Mouse (Mus musculus): ENCODE results near the gene Tmem69. TPM values are rescaled to one million over a fixed set of nuclear protein-coding genes. Genes with fewer than 3 reads are reported as not detected.

Tmem69 gene
- 28.3 and 30.0 TPM in 2 replicates for polyA plus RNA-seq (2015; fragmentation: Nextera tagmentation; extraction: Ambion mirVana)

GRCm38 (mm10) chr4:116555413-116556300, at the start of gene Tmem69:
TSS of gene Tmem69 (minus strand) at chr4:116555936.
- no peak for ATAC-seq
- Histone ChIP-seq H3K27me3 (replicated peaks; ENCODE audit: control insufficient read depth, insufficient read depth, low read length) (no peaks in the 10 kb centered on the region), H3K4me3 (replicated peaks; ENCODE audit: low read length) (peak within 1 kb of the TSS; percentile 97), H3K4me2 (ENCODE audit: low read length) (peak within 1 kb of the TSS; percentile 66), H3K4me1 (replicated peaks; ENCODE audit: control insufficient read depth, insufficient read depth, low read length) (peaks cover 15% of the 10 kb centered on the region), H3K36me3 (ENCODE audit: control insufficient read depth, insufficient read depth) (no peaks in the 10 kb centered on the region; the same call in 1 of the 2 replicates), H3K9ac (replicated peaks; ENCODE audit: low read depth, low read length) (peak within 1 kb of the TSS; percentile 86), H3K9me3 (ENCODE audit: control insufficient read depth, low read length) (no peaks in the 10 kb centered on the region), H3K27ac (ENCODE audit: low read length) (peak within 1 kb of the TSS; percentile 95)
- 2% methylated on average over 23 of the region's 23 CpGs for WGBS

- no peaks in the 10 kb centered on the region for H3K9me3 ChIP-seq (ENCODE audit: control insufficient read depth, low read length)
- peaks cover 17% of the 10 kb centered on the region for H3K36me3 ChIP-seq (ENCODE audit: control insufficient read depth, insufficient read depth)
- peak overlapping the region; percentile 87 for H3K4me2 ChIP-seq (ENCODE audit: low read length)
- H3K27ac ChIP-seq (ENCODE audit: low read length) = peak overlapping the region; percentile 57
- H3K4me3 ChIP-seq (replicated peaks; ENCODE audit: low read length) = peak overlapping the region; percentile 66
- H3K9ac ChIP-seq (replicated peaks; ENCODE audit: low read depth, low read length) = peak overlapping the region; percentile 74
- peak; percentile 92 for ATAC-seq
- no peaks in the 10 kb centered on the region for H3K27me3 ChIP-seq (replicated peaks; ENCODE audit: control insufficient read depth, insufficient read depth, low read length)
- H3K4me1 ChIP-seq (replicated peaks; ENCODE audit: control insufficient read depth, insufficient read depth, low read length) = peaks cover 16% of the 10 kb centered on the region
- WGBS = under 1% methylated on average over 50 of the region's 50 CpGs
These were observed 41.5 kb upstream of the Tmem69 start for GRCm38 (mm10) chr4:116596978-116597881.

- peak within 1 kb of the TSS; percentile 74 for H3K9ac ChIP-seq (replicated peaks; ENCODE audit: low read depth, low read length)
- no peak for ATAC-seq
- 25% methylated on average over 5 of the region's 5 CpGs for WGBS
- H3K9me3 ChIP-seq (ENCODE audit: control insufficient read depth, low read length) = no peaks in the 10 kb centered on the region
- H3K36me3 ChIP-seq (ENCODE audit: control insufficient read depth, insufficient read depth) = peaks cover 10% of the 10 kb centered on the region
- peak within 1 kb of the TSS; percentile 35; the same call in 1 of the 2 replicates for H3K27ac ChIP-seq (ENCODE audit: low read length)
- no peaks in the 10 kb centered on the region for H3K27me3 ChIP-seq (replicated peaks; ENCODE audit: control insufficient read depth, insufficient read depth, low read length)
- H3K4me2 ChIP-seq (ENCODE audit: low read length) = peak within 1 kb of the TSS; percentile 87
- H3K4me1 ChIP-seq (replicated peaks; ENCODE audit: control insufficient read depth, insufficient read depth, low read length) = peaks cover 16% of the 10 kb centered on the region
- peak within 1 kb of the TSS; percentile 66 for H3K4me3 ChIP-seq (replicated peaks; ENCODE audit: low read length)
These were observed 40.6 kb upstream of the Tmem69 start, which contains the start of gene Ccdc17 for GRCm38 (mm10) chr4:116596379-116596778. TSS of gene Ccdc17 (plus strand) at chr4:116596654.

GRCm38 (mm10) chr4:116595793-116596192, 40.1 kb upstream of the Tmem69 start:
- no peak overlapping the region for H3K4me2 ChIP-seq (ENCODE audit: low read length)
- WGBS = 86% methylated on average over 8 of the region's 8 CpGs

GRCm38 (mm10) chr4:116558151-116558882, 2.6 kb upstream of the Tmem69 start:
- ATAC-seq = no peak
- no peak overlapping the region for H3K27ac ChIP-seq (ENCODE audit: low read length)
- H3K36me3 ChIP-seq (ENCODE audit: control insufficient read depth, insufficient read depth) = no peaks in the 10 kb centered on the region; the same call in 1 of the 2 replicates
- H3K4me2 ChIP-seq (ENCODE audit: low read length) = peak overlapping the region; percentile 79
- peaks cover 15% of the 10 kb centered on the region for H3K4me1 ChIP-seq (replicated peaks; ENCODE audit: control insufficient read depth, insufficient read depth, low read length)
- peak overlapping the region; percentile 97 for H3K4me3 ChIP-seq (replicated peaks; ENCODE audit: low read length)
- H3K27me3 ChIP-seq (replicated peaks; ENCODE audit: control insufficient read depth, insufficient read depth, low read length) = no peaks in the 10 kb centered on the region
- 4% methylated on average over 15 of the region's 15 CpGs for WGBS
- H3K9ac ChIP-seq (replicated peaks; ENCODE audit: low read depth, low read length) = peak overlapping the region; percentile 86
- no peaks in the 10 kb centered on the region for H3K9me3 ChIP-seq (ENCODE audit: control insufficient read depth, low read length)

More at GRCm38 (mm10) chr4:116595793-116596192, 40.1 kb upstream of the Tmem69 start:
- Histone ChIP-seq H3K27ac (ENCODE audit: low read length) (no peak overlapping the region), H3K36me3 (ENCODE audit: control insufficient read depth, insufficient read depth) (peaks cover 5% of the 10 kb centered on the region), H3K4me3 (replicated peaks; ENCODE audit: low read length) (no peak overlapping the region), H3K4me1 (replicated peaks; ENCODE audit: control insufficient read depth, insufficient read depth, low read length) (peaks cover 16% of the 10 kb centered on the region), H3K9me3 (ENCODE audit: control insufficient read depth, low read length) (no peaks in the 10 kb centered on the region), H3K27me3 (replicated peaks; ENCODE audit: control insufficient read depth, insufficient read depth, low read length) (no peaks in the 10 kb centered on the region), H3K9ac (replicated peaks; ENCODE audit: low read depth, low read length) (no peak overlapping the region)
- ATAC-seq = no peak

- no peaks in the 10 kb centered on the region for H3K27me3 ChIP-seq (replicated peaks; ENCODE audit: control insufficient read depth, insufficient read depth, low read length)
- peak within 1 kb of the TSS; percentile 79 for H3K4me2 ChIP-seq (ENCODE audit: low read length)
- ATAC-seq = peak; percentile 95
- H3K9me3 ChIP-seq (ENCODE audit: control insufficient read depth, low read length) = no peaks in the 10 kb centered on the region
- peak within 1 kb of the TSS; percentile 95 for H3K27ac ChIP-seq (ENCODE audit: low read length)
- H3K4me3 ChIP-seq (replicated peaks; ENCODE audit: low read length) = peak within 1 kb of the TSS; percentile 97
- H3K9ac ChIP-seq (replicated peaks; ENCODE audit: low read depth, low read length) = peak within 1 kb of the TSS; percentile 86
- no peaks in the 10 kb centered on the region; the same call in 1 of the 2 replicates for H3K36me3 ChIP-seq (ENCODE audit: control insufficient read depth, insufficient read depth)
- peaks cover 15% of the 10 kb centered on the region for H3K4me1 ChIP-seq (replicated peaks; ENCODE audit: control insufficient read depth, insufficient read depth, low read length)
- under 1% methylated on average over 78 of the region's 78 CpGs for WGBS
These were observed 1.8 kb upstream of the Tmem69 start, which contains the start of gene Gpbp1l1 for GRCm38 (mm10) chr4:116557306-116558121. TSS of gene Gpbp1l1 (plus strand) at chr4:116557658.

- peak overlapping the region; percentile 95 for H3K27ac ChIP-seq (ENCODE audit: low read length)
- peak overlapping the region; percentile 66 for H3K4me2 ChIP-seq (ENCODE audit: low read length)
- WGBS = under 1% methylated on average over 28 of the region's 28 CpGs
- H3K4me3 ChIP-seq (replicated peaks; ENCODE audit: low read length) = peak overlapping the region; percentile 97
- peak overlapping the region; percentile 86 for H3K9ac ChIP-seq (replicated peaks; ENCODE audit: low read depth, low read length)
- H3K27me3 ChIP-seq (replicated peaks; ENCODE audit: control insufficient read depth, insufficient read depth, low read length) = no peaks in the 10 kb centered on the region
- peaks cover 15% of the 10 kb centered on the region for H3K4me1 ChIP-seq (replicated peaks; ENCODE audit: control insufficient read depth, insufficient read depth, low read length)
- H3K36me3 ChIP-seq (ENCODE audit: control insufficient read depth, insufficient read depth) = no peaks in the 10 kb centered on the region; the same call in 1 of the 2 replicates
- H3K9me3 ChIP-seq (ENCODE audit: control insufficient read depth, low read length) = no peaks in the 10 kb centered on the region
- peak; percentile 97 for ATAC-seq
These were observed 997 bp upstream of the Tmem69 start for GRCm38 (mm10) chr4:116556561-116557305.

Data from forebrain, embryonic 16.5 days (tissue).